Mouse (Mus musculus) monocyte, adult 5-6 weeks (primary cell): Measurements from ENCODE around the gene Xcl1. TPM values are rescaled to one million over a fixed set of nuclear protein-coding genes. Genes with fewer than 3 reads are reported as not detected.
"Not testable (repeated sequence)": the region's sequence is repeated elsewhere in the genome, so short reads cannot be mapped to it uniquely, and the experiment has no call there.

Source experiments
- ATAC-seq: fragments of 153-309, 156-312 bp; replicated peaks from 2 replicates; pipeline ENCODE4 v1.8.0; 2017; ENCODE audit warnings: mild to moderate bottlenecking; ENCODE audit not compliant: low TSS enrichment, insufficient number of reproducible peaks, severe bottlenecking, poor library complexity, low FRiP score
- total RNA-seq: library from RNA; stranded (forward); fragments of 200-1000, 200-491, 200-594 nt; gene quantifications from 3 replicates; pipeline ENCODE4 v1.2.3, GENCODE M21; 2017

Xcl1 gene
- total RNA-seq = 80.5 to 188 TPM (median 81.5 TPM) in 3 replicates

DNA sequence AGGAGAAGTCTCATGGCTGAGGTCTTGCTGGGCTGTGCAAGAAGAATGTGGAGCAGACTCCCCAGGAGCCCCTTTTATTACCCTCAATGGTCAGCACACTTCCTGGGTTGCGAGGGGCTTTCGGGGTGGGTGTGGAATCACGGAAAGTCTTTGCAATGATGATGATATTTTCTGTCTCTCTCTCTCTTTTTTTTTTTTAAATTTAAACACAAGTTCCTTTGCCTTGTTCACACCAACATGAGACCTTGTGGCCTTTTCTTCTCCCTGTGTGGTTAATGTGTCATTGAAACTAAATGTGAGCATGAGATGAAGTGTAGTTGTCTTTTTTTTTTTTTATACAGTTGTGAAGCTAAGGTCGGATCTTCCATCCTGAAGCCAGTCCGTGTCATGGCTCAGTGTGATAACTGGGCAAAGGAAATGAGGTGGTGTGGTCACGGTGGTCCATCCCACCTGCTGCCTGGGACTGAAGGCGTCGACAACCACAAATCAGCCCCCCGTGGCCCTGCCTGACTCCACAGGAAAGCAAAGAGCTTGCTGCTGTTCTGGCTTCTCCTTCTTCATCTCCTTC is at the start of gene Xcl1:
Gene Xcl1 (minus strand): TSS at position 51 of the 568 bp plus-strand sequence.
- ATAC-seq = no peak

DNA sequence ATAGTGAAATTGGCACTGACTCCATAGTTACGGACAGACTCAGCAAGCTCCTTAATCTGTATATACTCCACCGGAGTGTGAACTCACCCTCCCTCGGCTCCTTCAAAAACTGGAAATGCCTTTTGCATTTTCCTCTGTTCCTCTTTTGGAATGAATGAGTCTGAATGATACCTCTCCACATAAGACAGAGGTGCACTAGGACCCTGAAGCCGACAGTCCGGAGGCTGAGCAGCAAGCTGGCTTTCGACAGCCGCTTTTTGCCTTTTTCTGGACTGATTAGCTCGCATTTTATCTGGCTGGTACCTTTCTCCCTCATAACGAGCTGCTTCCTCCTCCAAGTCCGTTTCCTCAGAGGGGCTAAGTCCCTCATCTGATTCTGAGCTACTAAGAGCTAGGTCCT is 49.4 kb upstream of the Xcl1 start:
- not testable (repeated sequence) for ATAC-seq

DNA sequence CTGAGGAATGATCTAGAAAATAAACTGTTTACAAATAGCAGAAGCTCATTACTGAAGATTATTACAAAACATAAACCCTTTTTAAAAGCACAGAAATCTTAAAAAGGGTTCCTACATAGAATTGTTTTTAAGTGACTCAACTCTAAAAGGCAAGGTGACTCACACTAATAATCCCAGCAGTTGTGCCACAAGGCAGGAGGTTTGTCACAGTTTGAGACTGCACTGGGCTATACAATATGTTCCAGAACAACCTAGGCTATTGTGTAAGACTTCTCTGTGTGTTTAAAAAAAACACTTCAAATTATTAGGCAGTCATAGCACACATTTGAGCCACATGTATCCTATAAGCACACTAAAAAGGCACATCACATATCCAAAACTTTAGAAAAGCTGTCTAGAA is 42.0 kb upstream of the Xcl1 start:
- no peak for ATAC-seq

DNA sequence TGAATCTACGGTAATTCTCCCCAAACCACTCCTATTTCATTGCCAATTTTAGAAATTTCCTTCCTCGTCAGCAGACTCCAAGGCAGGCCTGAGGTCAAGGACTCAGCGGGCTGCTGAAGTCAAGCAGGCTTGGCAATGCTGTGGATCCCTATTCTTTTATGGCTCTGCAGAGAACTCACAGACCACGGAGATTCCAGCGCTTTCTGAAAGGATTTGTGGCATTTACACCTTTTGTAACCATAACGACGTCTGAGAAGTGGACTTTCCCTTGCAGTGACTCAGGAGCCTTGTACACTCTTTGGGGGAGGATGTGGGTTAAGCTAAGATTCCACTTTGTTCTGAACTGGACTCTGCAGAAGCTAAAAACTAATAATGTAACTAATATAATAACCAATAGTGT is 40.4 kb upstream of the Xcl1 start:
- ATAC-seq = no peak

DNA sequence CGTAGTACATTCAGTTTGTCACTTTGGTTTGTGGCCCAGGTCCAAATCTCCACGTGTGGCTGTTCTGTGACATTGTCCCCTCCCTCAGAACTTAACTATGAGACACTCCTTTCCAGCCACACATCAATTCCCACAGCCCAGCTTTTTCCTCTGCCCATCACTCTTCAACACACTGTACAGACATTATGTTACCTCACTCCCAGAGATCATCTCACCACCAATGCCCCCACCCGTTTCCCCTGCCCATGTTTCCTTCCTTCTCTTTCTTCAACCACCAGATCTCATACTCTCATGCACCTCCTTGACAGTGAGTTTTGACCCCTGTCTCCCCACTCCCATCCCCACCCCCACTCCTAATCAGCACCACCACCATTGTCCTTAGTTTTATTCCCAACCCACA is 39.9 kb upstream of the Xcl1 start:
- ATAC-seq = no peak

DNA sequence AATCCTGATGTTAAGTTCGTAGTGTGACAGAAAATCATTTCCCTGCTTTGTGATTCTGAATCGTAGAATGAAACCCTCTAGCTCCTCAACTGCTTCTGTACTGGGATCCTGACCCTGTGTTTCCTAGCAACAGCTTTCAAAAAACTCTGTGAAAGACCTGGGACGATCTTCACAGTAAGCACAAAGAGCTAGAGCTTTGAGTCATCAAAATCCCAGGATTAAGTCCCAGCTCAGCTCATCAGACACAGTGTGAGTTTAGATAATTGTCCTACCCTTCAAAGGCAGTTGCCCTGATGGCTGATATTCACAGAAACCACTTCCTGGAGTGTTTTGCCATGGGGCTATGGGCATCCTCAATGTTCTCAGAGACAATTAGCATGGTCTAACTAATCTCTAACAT is 38.5 kb upstream of the Xcl1 start:
- no peak for ATAC-seq

DNA sequence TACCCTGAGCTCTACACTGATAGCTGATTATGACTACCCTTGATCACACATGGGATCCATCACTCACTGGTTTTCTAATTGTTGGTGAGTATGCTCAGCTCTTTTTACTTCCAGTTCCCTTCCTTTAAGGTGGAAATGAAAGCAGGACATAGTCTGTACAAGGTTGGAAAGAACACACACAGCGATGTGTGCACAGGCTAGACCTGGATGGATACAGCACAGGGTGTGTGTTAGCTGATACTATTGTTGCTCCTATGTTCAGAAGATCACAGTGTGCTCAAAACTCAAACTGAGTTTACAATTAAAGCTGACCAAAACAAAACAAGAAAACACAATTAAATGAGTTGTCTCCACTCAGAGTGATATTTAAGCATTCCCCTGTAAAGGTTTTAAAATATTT is 38.0 kb upstream of the Xcl1 start:
- no peak for ATAC-seq

DNA sequence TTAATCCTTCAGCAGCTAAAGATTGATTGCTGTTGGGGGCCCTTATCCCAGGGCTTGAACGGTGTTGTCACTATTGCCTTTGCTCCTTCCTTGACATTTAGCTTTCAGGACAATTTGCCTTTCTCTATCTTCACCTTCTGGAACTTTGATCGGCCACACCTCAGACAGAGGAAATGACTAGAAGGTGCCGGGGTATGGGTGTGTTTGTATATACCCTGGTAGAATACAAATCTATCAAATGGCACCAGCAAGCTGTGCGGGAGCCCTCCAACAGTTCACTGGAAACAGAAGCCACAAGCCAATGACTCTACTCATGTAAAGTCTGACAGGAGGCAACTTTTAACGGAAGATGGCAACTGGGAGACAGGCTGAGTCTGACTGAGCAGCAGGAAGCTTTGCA is 37.4 kb upstream of the Xcl1 start:
- ATAC-seq = no peak

DNA sequence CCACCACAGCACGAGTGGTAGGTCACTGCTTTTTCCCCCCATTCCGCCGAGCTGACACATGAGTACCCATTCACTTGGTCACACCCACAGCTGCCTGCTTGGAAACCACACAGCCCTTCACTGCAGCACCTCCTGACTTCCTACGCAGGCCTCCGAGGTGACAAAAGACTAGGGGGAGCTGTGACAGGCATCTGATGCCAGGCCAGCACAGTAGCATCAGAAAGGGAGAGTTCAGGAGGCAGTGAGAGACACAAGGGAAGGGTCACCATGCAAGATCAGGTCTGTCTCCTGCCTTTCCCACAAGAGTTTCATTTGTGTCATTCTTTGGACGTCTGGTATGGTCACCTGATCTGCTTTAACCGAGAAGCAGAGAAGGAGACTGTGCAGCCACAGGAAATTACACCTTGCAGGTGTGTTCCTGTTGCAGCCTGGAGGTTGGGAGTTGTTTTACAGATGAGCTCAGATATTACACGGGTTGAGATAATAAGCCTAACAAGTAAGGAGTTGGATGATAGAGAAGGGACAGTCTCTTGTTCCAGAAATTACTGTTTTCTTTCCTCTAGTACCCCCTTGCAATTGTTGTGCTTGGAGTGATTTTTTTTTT is 30.9 kb upstream of the Xcl1 start:
- ATAC-seq = peak; percentile 86

DNA sequence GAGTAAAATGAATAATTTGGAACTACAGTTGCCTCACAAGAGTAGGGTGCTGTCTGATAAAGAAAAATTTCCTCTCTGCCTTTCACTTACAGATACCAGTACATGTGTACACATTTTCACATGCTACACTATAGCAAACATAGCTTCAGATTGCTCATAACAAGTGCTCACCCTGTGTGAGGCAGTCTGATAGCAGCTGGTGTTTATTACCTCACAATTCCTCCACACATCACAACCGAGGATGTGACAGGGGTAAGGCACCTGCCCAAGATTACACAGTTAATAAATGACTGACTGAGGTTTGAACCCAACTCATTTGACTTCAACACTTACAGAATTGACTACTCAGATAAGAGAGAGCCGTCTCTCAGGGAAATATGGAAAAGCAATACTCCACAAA is 25.3 kb upstream of the Xcl1 start:
- no peak for ATAC-seq

DNA sequence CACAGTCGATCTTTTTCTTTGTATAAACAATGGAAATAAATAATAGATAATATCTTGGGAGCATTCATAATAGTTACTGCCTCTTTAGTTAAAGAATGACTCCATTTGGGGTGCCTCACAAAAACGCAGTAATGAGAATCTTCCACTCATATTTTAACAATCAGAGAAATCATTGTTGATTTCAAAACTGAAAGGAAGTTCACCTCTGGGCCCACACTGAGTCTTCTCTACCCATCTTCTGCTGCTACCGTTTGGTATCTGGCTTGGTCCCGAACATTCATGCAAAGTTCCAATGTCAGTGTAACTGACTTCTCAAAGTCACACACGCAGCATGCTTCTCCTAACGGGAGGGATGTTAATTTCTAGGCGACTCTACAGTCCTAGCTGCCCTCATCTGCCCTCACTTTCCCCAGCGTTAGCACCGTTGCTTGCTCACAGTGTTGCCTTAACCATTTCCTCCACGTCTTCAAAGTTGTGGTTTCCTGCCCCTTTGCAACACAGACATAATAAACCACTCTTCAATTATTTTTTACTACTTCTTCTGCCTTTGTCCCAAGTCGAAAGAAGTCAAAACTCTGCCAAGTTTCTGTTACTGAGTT is 24.6 kb upstream of the Xcl1 start:
- peak; percentile 49; the same call in 1 of the 2 replicates for ATAC-seq

DNA sequence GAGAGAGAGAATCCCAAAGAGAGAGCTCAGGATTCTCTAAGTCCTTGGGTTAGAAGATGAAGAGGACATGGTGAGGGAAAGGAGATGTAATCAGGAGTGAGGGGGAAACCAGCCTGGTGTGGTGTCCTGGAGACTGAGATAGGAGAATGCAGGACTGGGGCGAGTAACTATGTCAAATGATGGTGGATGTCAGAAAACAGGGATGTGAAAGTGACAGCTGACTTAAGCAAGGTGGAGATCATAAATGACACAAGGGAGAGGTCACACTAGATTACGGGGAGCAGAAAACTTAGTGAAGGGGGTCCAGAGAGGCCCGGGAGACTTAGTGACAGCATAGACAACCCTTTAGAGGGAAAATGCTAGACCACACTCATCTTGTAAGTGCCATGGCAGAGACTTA is 23.8 kb upstream of the Xcl1 start:
- no peak for ATAC-seq

DNA sequence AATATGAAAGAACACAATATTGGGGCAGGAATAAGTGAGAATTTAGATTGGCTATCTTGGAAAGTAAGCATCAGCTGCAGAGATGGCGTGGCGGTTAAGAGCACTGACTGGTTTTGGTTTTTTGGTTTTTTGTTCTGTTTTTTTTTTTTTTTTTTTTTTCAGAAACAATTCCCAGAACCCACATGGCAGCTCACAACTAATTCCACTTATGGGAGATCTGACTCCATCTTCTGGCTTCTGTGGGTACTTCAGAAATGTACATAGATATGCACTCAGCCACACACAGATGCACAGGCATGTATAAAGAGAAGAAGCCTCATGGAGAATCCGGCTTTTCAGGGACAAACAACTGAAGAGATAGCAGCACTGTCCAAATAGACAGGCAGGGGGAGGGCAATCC is 22.6 kb upstream of the Xcl1 start:
- no peak for ATAC-seq

DNA sequence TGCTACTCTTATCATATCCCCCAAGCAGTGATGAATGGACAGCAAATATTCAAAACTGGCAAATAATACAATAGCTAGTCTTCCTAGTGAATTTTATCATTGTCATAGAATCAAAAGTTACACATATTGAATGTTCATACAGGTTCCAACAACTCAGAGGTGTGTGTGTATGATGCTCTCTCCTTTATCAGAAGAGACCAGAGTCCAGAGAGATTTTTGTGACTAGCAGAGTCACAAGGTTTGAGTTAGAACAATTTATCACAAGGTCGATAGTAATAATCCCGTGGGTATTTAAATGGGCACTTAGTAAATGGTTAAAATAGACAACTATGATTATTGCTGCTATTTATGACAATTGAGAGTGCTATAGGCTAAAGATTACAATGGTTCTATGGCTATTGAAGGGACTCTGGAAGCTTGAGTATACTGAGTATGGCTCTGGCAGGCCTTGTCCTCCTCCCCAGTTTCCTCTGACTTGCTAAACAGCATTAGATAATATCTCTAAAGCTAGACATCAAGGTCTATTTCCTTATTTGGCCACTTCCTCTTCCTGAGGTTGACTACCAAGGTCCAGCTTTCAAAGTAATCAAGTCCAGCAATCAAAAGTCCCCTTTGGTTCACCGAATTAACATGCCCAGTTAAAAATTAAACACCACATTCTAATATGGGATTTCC is 21.5 kb upstream of the Xcl1 start:
- ATAC-seq = no peak

DNA sequence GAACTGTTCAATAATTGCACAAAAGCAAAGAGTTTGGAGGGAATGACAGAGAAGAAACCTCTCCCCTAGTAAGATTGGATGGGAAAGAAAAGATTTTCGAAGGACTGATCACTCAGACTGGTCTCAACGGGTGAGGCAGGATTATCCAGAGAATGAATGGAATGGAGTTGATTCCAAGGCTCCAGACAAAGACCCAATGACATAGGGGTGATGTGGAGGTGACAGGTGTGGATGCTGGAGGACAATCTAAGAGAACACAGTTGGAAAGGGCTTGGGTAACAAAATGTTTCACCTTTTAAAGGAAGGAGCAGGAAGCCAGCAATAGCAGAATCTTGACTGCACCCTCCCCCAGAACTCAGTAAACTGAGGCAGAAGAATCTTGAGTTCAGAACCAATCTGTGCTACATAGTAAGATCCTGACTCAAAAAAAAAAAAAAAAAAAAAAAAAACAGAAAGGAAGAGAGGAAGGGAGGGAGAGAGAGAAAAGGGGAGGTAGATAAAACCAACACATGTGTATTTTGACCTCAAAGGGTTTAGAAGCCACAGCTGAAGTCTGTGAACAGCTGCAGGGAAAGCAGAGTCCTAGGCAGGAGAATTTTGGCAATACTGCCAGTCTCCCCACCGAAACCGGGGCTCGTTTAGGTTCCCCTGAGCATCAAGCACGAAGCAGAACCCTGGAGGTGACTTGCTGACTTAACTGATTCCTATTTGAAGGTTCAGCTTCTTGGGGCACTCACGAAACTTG is 20.3 kb upstream of the Xcl1 start:
- ATAC-seq = no peak

DNA sequence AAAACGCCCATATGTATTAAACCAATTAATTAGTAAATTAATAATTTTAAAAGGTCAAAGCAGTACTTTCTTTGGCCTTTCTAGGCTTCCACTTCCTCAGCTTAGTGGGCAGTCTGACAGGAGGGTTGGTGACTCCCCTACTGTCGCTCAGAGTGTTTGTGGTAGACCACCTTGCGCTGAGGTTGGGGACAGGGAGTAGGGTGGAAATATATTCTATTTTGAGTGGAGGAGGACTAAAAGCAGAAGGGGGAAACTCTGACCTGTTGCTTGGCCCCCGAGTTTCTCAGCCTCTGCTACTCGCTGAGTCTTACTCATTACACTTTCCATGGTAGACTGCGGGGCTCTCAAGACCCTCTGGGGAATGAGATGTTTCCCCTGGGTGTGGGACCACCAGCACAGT is 18.2 kb upstream of the Xcl1 start:
- no peak for ATAC-seq

DNA sequence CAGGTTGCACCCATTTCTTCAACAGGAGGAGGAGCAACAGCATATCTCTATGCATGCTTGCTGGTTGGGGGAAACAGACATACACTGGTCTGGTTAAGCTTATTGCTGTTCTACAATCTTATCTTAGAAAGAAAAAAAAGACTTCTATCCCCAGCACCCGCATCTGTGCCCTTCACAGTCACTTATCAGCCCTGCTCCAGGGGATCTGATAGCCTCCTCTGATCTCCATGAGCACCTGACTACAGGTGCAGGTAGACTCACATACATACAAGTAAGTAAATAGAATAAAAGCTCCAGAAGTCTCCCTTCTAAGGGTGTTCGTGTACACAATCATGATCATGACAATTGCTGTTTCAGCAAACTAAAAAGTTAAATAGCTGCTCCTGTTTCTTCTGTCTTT is 733 bp upstream of the Xcl1 start:
- ATAC-seq = no peak

DNA sequence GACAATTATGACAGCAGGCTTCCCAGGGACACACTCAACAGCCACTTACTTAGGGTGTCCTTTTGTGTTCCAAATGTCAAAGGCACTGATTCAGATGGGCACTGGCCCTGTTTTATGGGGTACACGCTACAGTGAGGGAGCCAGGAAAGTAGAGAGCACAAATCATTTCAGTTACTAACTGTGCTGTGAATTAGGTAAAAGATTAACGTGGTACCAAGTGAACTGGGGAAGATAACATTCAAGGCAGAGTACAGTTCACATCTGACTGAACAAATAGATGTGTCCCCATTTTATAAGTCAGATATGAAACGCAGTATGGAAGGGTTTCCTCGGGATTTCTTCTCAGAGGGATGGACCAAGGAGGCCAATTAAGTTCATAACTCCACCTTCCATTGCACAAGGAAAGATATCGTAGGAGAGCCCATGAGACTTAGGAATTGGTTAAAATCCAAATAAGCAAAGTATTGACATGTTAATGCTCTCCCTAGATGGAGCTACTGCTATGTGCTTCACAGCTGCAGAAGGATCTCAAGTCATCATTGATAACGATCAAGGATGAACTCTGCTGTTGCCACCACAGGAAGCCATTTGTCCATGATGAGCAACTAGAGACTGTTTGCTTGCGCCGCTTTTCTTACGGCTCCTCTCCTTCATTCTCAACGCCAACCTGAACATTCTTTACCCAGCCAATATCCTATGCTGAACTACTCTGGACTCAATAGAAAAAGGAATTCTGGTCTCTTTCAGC is 1.7 kb downstream of the Xcl1 start:
- ATAC-seq = no peak

DNA sequence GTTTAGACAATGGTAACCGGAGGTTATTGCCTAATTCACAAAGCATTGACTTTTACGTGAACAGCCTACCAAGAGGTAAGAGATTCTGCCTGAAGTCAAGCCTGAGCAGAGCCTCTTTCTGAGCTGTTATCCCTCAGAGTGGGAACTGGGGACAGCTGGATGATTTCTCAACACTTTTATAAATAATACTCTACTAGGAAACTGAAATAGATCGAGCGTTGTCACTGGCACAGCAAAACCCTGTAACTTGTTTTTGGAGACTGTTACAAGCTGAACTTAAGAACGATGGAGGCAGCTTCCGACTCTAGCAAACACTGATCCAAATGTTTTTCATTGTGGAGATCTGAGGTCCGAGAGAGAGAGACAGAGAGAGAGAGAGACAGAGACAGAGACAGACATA is 4.2 kb downstream of the Xcl1 start:
- no peak for ATAC-seq
